Mouse (Mus musculus) spleen, postnatal 14 days (tissue): Measurements from ENCODE around the gene Pear1.

Experiments
- DNase-seq, 2 experiments: peaks; one replicate each; pipeline ENCODE4 v3.0.0; 2021 to 2022; ENCODE audit warnings: low spot score in 2 of 2

The Pear1 gene

DNA sequence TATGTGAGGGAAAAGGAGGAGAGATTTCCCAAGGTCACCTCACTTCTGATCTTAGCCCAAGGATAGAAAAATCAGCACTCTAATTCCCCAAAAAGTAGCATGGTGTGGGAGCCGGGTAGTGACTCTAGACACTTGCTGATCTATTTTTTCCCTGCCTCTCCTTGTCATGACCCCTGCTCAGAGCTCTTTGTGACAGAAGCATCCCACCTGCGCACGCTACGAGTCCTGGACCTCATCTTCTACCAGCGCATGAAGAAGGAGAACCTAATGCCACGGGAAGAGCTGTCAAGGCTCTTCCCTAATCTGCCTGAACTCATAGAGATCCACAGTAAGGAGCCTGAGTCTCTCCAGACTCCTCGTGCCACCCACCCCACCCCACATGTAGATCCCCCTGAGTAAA is 97.9 kb downstream of the Pear1 start:
- DNase-seq, result peak in 1 of 2 experiments; percentile 1

DNA sequence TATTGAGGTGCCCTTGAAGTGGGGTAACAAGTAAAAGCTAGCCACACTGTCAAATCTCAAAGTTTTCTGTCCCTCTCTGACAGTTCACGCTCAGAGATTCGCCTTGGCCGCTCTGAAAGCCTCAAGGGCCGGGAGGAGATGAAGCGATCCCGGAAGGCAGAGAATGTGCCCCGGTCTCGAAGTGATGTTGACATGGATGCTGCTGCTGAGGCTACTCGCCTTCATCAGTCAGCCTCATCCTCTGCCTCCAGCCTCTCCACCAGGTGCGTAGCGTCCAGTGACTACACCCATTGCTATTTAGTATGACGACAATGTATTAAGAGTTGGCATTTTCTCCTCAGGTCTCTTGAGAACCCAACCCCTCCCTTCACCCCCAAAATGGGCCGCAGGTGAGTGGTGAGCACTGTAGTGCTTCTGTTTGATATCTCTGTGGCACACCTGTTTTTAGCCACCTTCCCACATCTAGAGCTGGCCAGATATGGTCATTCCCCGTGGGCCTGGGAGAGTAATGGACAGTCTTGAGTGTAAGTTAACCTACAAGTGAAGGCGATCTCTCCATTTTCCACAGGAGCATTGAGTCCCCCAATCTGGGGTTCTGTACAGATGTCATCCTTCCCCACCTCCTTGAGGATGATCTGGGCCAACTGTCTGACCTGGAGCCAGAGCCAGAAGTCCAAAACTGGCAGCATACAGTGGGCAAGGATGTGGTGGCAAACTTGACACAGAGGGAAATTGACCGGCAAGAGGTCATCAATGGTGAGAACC is 98.5 kb downstream of the Pear1 start:
- peak in 1 of 2 experiments; percentile 5 for DNase-seq

DNA sequence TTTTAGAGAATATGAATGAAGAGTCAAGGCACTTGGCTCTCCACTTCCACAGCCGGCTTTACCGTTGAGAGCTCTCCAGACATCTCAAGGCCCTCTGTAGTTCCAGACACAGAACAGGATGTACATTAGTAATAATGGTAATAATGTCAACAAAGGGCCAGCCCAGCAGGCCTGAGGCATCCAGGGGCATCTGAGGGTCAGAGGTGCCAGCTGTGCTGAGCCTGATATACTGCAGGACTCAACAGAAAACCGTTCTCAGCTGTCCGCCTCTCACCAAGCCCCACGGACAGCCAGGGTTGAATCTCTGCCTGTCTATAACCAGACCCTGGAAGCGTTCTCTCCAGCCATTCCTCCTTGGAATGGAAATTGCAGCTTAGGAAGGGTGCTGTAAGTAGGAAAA is 99.5 kb downstream of the Pear1 start:
- no peak for DNase-seq

DNA sequence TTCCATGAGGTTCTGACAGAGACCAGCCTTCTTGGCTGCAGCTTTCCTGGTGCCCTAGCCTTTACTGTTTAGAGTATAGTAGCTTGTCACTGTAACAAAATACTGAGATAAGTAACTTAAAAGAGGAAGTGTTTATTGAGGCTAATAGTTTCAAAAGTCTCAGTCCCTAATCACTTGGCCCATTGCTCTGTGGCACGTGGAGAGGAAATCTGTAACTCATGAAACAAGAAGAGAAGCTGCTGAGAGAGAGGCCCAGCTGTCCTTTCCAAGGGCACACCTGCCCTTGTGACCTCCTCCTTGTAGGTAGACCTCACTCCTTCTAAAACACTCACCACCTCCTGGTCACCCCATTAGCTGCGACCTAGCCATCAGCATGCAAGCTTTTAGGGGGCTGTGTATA is 105.6 kb downstream of the Pear1 start:
- DNase-seq, result no peak
